Mouse (Mus musculus): ENCODE measurements around the gene Fgfr2. TPM values are rescaled to one million over a fixed set of nuclear protein-coding genes. Genes with fewer than 3 reads are reported as not detected.

Gene Fgfr2
- total RNA-seq, 2 experiments from 2014 or later, result 28.8 to 29.4 TPM

- intact Hi-C loops (cut with DNase I), result no loop called here
- DNase-seq (ENCODE audit: extremely low spot score in 1 of 2, low spot score in 2 of 2), result no peak
Observed at GRCm38 (mm10) chr7:132888052-132888451, 235.1 kb downstream of the Fgfr2 start.

GRCm38 (mm10) chr7:132887019-132887804 is 235.9 kb downstream of the Fgfr2 start:
- intact Hi-C loops (cut with DNase I), result no loop called here
- no peak for DNase-seq (ENCODE audit: extremely low spot score in 1 of 2, low spot score in 2 of 2)

- peak in 1 of 2 experiments; percentile 13 for DNase-seq (ENCODE audit: extremely low spot score in 1 of 2, low spot score in 2 of 2)
- intact Hi-C loops (cut with DNase I), result loop anchor here (5.0 kb wide), 1 partner anchor 118 kb away; no protein-coding TSS in a partner anchor
Observed at GRCm38 (mm10) chr7:132884031-132884430, 239.1 kb downstream of the Fgfr2 start.

GRCm38 (mm10) chr7:132882343-132882742 is 240.8 kb downstream of the Fgfr2 start:
- intact Hi-C loops (cut with DNase I), result loop anchor here (5.0 kb wide), 1 partner anchor 120 kb away; no protein-coding TSS in a partner anchor

GRCm38 (mm10) chr7:132880276-132880675 is 242.9 kb downstream of the Fgfr2 start:
- intact Hi-C loops (cut with DNase I), result loop anchor here (5.0 kb wide), 1 partner anchor 122 kb away; no protein-coding TSS in a partner anchor
- no peak for DNase-seq (ENCODE audit: extremely low spot score in 1 of 2, low spot score in 2 of 2)

More at GRCm38 (mm10) chr7:132882343-132882742, 240.8 kb downstream of the Fgfr2 start:
- DNase-seq (ENCODE audit: extremely low spot score in 1 of 2, low spot score in 2 of 2), result no peak

- intact Hi-C loops (cut with DNase I), result no loop called here
- DNase-seq (ENCODE audit: extremely low spot score in 1 of 2, low spot score in 2 of 2), result no peak
Observed at GRCm38 (mm10) chr7:132875391-132876086, 247.6 kb downstream of the Fgfr2 start.

- no peak for DNase-seq (ENCODE audit: extremely low spot score in 1 of 2, low spot score in 2 of 2)
- intact Hi-C loops (cut with DNase I), result no loop called here
Observed at GRCm38 (mm10) chr7:132873043-132873442, 250.1 kb downstream of the Fgfr2 start.

- no peak for DNase-seq (ENCODE audit: extremely low spot score in 1 of 2, low spot score in 2 of 2)
- intact Hi-C loops (cut with DNase I), result no loop called here
Observed at GRCm38 (mm10) chr7:132866316-132866715, 256.8 kb downstream of the Fgfr2 start.

GRCm38 (mm10) chr7:132859042-132859958 is 263.9 kb downstream of the Fgfr2 start, which contains the start of gene Abraxas2:
Abraxas2 (plus strand) TSS chr7:132859225.
- DNase-seq (ENCODE audit: extremely low spot score in 1 of 2, low spot score in 2 of 2), result peak; percentile 82 to 95
- intact Hi-C loops (cut with DNase I), result no loop called here

GRCm38 (mm10) chr7:132858043-132858608 is 265.0 kb downstream of the Fgfr2 start:
- intact Hi-C loops (cut with DNase I), result no loop called here
- no peak for DNase-seq (ENCODE audit: extremely low spot score in 1 of 2, low spot score in 2 of 2)

- intact Hi-C loops (cut with DNase I), result no loop called here
- DNase-seq (ENCODE audit: extremely low spot score in 1 of 2, low spot score in 2 of 2), result no peak
Observed at GRCm38 (mm10) chr7:132856083-132856482, 267.1 kb downstream of the Fgfr2 start.

- peak; percentile 27 to 39 for DNase-seq (ENCODE audit: extremely low spot score in 1 of 2, low spot score in 2 of 2)
- intact Hi-C loops (cut with DNase I), result loop anchor here (5.0 kb wide), 1 partner anchor 197 kb away; no protein-coding TSS in a partner anchor
Observed at GRCm38 (mm10) chr7:132853946-132854345, 269.2 kb downstream of the Fgfr2 start.

- no peak for DNase-seq (ENCODE audit: extremely low spot score in 1 of 2, low spot score in 2 of 2)
- intact Hi-C loops (cut with DNase I), result loop anchor here (5.0 kb wide), 1 partner anchor 196 kb away; no protein-coding TSS in a partner anchor
Observed at GRCm38 (mm10) chr7:132853361-132853760, 269.8 kb downstream of the Fgfr2 start.

- DNase-seq (ENCODE audit: extremely low spot score in 1 of 2, low spot score in 2 of 2), result peak; percentile 81 to 88
- intact Hi-C loops (cut with DNase I), result loop anchor here (5.0 kb wide), 1 partner anchor 195 kb away; no protein-coding TSS in a partner anchor
Observed at GRCm38 (mm10) chr7:132852173-132852844, 270.8 kb downstream of the Fgfr2 start, which contains the start of gene Eef1akmt2. Eef1akmt2 (minus strand) TSS chr7:132852673.

GRCm38 (mm10) chr7:132843152-132843551 is 280.0 kb downstream of the Fgfr2 start:
- intact Hi-C loops (cut with DNase I), result no loop called here
- DNase-seq (ENCODE audit: extremely low spot score in 1 of 2, low spot score in 2 of 2), result no peak

GRCm38 (mm10) chr7:132842455-132842854 is 280.7 kb downstream of the Fgfr2 start:
- DNase-seq (ENCODE audit: extremely low spot score in 1 of 2, low spot score in 2 of 2), result no peak
- intact Hi-C loops (cut with DNase I), result no loop called here

GRCm38 (mm10) chr7:132841287-132841686 is 281.9 kb downstream of the Fgfr2 start:
- intact Hi-C loops (cut with DNase I), result no loop called here

GRCm38 (mm10) chr7:132830955-132831354 is 292.2 kb downstream of the Fgfr2 start:
- DNase-seq (ENCODE audit: extremely low spot score in 1 of 2, low spot score in 2 of 2), result no peak
- intact Hi-C loops (cut with DNase I), result no loop called here

More at GRCm38 (mm10) chr7:132841287-132841686, 281.9 kb downstream of the Fgfr2 start:
- no peak for DNase-seq (ENCODE audit: extremely low spot score in 1 of 2, low spot score in 2 of 2)
